Mouse (Mus musculus): ENCODE measurements around the gene Limch1.

DNA sequence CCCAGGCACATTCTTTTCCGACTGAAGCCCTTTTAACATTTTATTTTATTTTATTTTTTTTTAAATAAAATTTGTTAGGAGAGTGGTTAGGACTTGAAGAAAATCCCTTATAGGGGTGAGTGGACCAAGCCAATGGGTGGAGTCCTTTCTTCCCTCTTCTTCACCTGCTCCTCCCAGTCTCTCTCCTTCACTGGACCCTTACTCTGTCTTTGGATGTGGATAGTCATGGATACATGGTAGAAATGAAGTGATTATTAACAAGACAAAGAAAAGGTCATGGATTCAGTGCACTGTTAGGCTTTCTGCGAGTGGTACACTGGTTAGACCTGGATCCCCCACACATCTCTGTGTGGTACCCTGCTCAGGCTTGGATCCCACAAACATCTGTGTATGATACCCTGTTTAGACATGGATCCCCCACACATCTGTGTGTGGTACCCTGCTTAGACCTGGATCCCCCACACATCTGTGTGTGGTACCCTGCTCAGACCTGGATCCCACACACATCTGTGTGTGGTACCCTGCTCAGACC lies 12.1 kb downstream of the Limch1 start:
- no peak for TF ChIP-seq CTCF (conservative IDR thresholded peaks at IDR 0.05 in 1 of 2, IDR thresholded peaks at IDR 0.05 in 1 of 2; ENCODE audit: low read depth in 2 of 2, low read length in 2 of 2)
- TF ChIP-seq SMC3 (IDR thresholded peaks at IDR 0.05; ENCODE audit: low read depth, low read length) = no peak
- TF ChIP-seq NELFE (IDR thresholded peaks at IDR 0.05; ENCODE audit: low read depth, low read length) = no peak
- no peak for TF ChIP-seq EP300 (IDR thresholded peaks at IDR 0.05; ENCODE audit: low read length)
